Comparison of ENCODE assay signal across 9 mouse cellular contexts in genomic region chr15:89622312-89622958, GRCm38 (mm10). TPM values are rescaled to one million over a fixed set of nuclear protein-coding genes. Genes with fewer than 3 reads are reported as not detected.
A peak's percentile ranks its signal among the peaks of the same experiment; 100 is the strongest.
DNase-seq lines count a peak whose midpoint lies in the region; ATAC-seq lines count a peak whose summit lies in the region.
"Had no signal": no experiment of that assay in that cellular context is flagged by ENCODE, and none has a peak within 500 bp of the region (broad histone marks: within the 10 kb centered on the region; RNA-seq: fewer than 3 reads in every experiment).

No protein-coding gene starts in this region.

- WGBS in hindbrain, embryonic 11.5 days: 76% methylated on average over 12 of the region's 12 CpGs
- 75% methylated on average over 12 of the region's 12 CpGs for WGBS in neural tube, embryonic 13.5 days

- no peaks in the 10 kb centered on the region for H3K27me3 ChIP-seq in hindbrain, embryonic 11.5 days (ENCODE audit: control insufficient read depth, insufficient read depth, low read length)
- H3K27me3 ChIP-seq in neural tube, embryonic 13.5 days: no peaks in the 10 kb centered on the region

- DNase-seq in kidney, adult 18-20 months: peak; percentile 18
- DNase-seq in kidney, adult 11 months: no peak
- peak; percentile 34 for DNase-seq in WW6 (ENCODE audit: low read depth, low spot score)
- peak; percentile 58 for DNase-seq in embryo, embryonic 10.5 days (ENCODE audit: low spot score)
- DNase-seq in hindbrain, embryonic 11.5 days (ENCODE audit: low spot score): peak; percentile 66
- DNase-seq in left cerebral cortex, postnatal 25 days (ENCODE audit: low spot score in 2 of 2): peak; percentile 60 to 62
- no peak for DNase-seq in spleen, postnatal 4 days (ENCODE audit: low spot score in 2 of 2)

- no peaks in the 10 kb centered on the region for H3K9me3 ChIP-seq in hindbrain, embryonic 11.5 days (ENCODE audit: control insufficient read depth, low read length)
- H3K9me3 ChIP-seq in neural tube, embryonic 13.5 days: no peaks in the 10 kb centered on the region

- no peak overlapping the region for H3K9ac ChIP-seq in hindbrain, embryonic 11.5 days (ENCODE audit: low read depth, low read length)
- H3K9ac ChIP-seq in neural tube, embryonic 13.5 days: no peak overlapping the region

- H3K27ac ChIP-seq in hindbrain, embryonic 11.5 days (ENCODE audit: low read depth, low read length): no peak overlapping the region
- no peak overlapping the region for H3K27ac ChIP-seq in neural tube, embryonic 13.5 days (replicated peaks)

- intact Hi-C loops in left cerebral cortex, postnatal 25 days (cut with DNase I): loop anchor here (2.0 to 10.0 kb wide), 3 partner anchors 220 to 592 kb away; partner anchors contain the start of gene Syt10

- no peak overlapping the region for H3K4me2 ChIP-seq in hindbrain, embryonic 11.5 days (replicated peaks; ENCODE audit: low read depth, low read length)
- no peak overlapping the region for H3K4me2 ChIP-seq in neural tube, embryonic 13.5 days

- H3K4me3 ChIP-seq in hindbrain, embryonic 11.5 days (ENCODE audit: low read depth, low read length): no peak overlapping the region
- H3K4me3 ChIP-seq in neural tube, embryonic 13.5 days: no peak overlapping the region
- H3K4me3 ChIP-seq: myocyte had no signal

- ATAC-seq in hindbrain, embryonic 11.5 days (ENCODE audit: low FRiP score): peak; percentile 35
- ATAC-seq in neural tube, embryonic 13.5 days (ENCODE audit: low read depth): peak; percentile 47; the same call in 1 of the 2 replicates

- H3K36me3 ChIP-seq in hindbrain, embryonic 11.5 days (ENCODE audit: control insufficient read depth, insufficient read depth, low read length): no peaks in the 10 kb centered on the region
- no peaks in the 10 kb centered on the region for H3K36me3 ChIP-seq in neural tube, embryonic 13.5 days

- H3K4me1 ChIP-seq in hindbrain, embryonic 11.5 days (replicated peaks; ENCODE audit: control insufficient read depth, insufficient read depth, low read length): no peaks in the 10 kb centered on the region
- H3K4me1 ChIP-seq in neural tube, embryonic 13.5 days (replicated peaks): no peaks in the 10 kb centered on the region

RNA-seq across cellular contexts. Expression of gene Rabl2, which starts 30.7 kb away (rescaled TPM):
- polyA plus RNA-seq in hindbrain, embryonic 11.5 days (2014; fragmentation: Nextera tagmentation; extraction: Ambion mirVana): 85.3 and 91.0 TPM in 2 replicates
- 10 to 100 TPM; 36.9 to 37.1 TPM for total RNA-seq in left cerebral cortex, postnatal 25 days (2021)
- 70.7 and 82.4 TPM in 2 replicates for polyA plus RNA-seq in neural tube, embryonic 13.5 days (2015; fragmentation: Nextera tagmentation; extraction: Ambion mirVana)

RNA-seq across cellular contexts. Expression of gene Acr, which starts 54.3 kb away (rescaled TPM):
- polyA plus RNA-seq in hindbrain, embryonic 11.5 days (2014; fragmentation: Nextera tagmentation; extraction: Ambion mirVana): 0.39 and 0.76 TPM in 2 replicates
- total RNA-seq in left cerebral cortex, postnatal 25 days (2021): 1 to 10 TPM; 1.1 to 1.5 TPM
- polyA plus RNA-seq in neural tube, embryonic 13.5 days (2015; fragmentation: Nextera tagmentation; extraction: Ambion mirVana): 0.48 and 1.5 TPM in 2 replicates
- polyA plus RNA-seq: myocyte had no signal

Comparison
In these comparisons a context has a peak if more than half of its experiments do, and no peak if none do; other contexts are left out.
1. DNase-seq: peak in kidney, adult 18-20 months (single experiment), WW6 (single experiment), embryo, embryonic 10.5 days (single experiment), hindbrain, embryonic 11.5 days (single experiment) and left cerebral cortex, postnatal 25 days (2 of 2); none in kidney, adult 11 months (single experiment) and spleen, postnatal 4 days (0 of 2).